13 mouse cellular contexts compared by ENCODE assay signal in genomic region chr14:72504985-72505384, GRCm38 (mm10).
DNase-seq lines count a peak whose midpoint lies in the region.
"Had no signal": no experiment of that assay in that cellular context is flagged by ENCODE, and none has a peak within 500 bp of the region (broad histone marks: within the 10 kb centered on the region; RNA-seq: fewer than 3 reads in every experiment).

No protein-coding gene starts in this region.

- H3K36me3 ChIP-seq in splenic B cell, adult 2 months (ENCODE audit: control insufficient read depth, insufficient read depth, low read length, poor library complexity, severe bottlenecking), result no peaks in the 10 kb centered on the region
- H3K36me3 ChIP-seq: stomach, embryonic 15.5 days had no signal

- H3K27me3 ChIP-seq in splenic B cell, adult 2 months (ENCODE audit: control insufficient read depth, insufficient read depth, low read length, poor library complexity, severe bottlenecking), result no peaks in the 10 kb centered on the region
- H3K27me3 ChIP-seq: stomach, embryonic 15.5 days had no signal

- peak; percentile 38 for DNase-seq in embryo, embryonic 10 days (ENCODE audit: low spot score)
- no peak for DNase-seq in embryo, embryonic 9.5 days (ENCODE audit: extremely low spot score)
- peak; percentile 10 for DNase-seq in lung, postnatal 10 days
- DNase-seq in lung, postnatal 36 days, result no peak
- DNase-seq in brain, adult 2 months (ENCODE audit: low read depth, low spot score), result peak; percentile 9
- DNase-seq in splenic B cell, adult 2 months (ENCODE audit: low read depth, low spot score), result peak; percentile 13
- DNase-seq in right cerebral cortex, postnatal 10 days (ENCODE audit: low spot score in 2 of 2), result no peak
- DNase-seq in urinary bladder, postnatal 36 days (ENCODE audit: low spot score in 2 of 2), result no peak
- DNase-seq: cerebellum, postnatal 10 days; forebrain, postnatal 0 days; kidney, postnatal 14 days; right cerebral cortex, postnatal 25 days had no signal

Comparison
In these comparisons a context has a peak if more than half of its experiments do, and no peak if none do; other contexts are left out.
1. DNase-seq: peak in embryo, embryonic 10 days (single experiment), lung, postnatal 10 days (single experiment), brain, adult 2 months (single experiment) and splenic B cell, adult 2 months (single experiment); none in embryo, embryonic 9.5 days (single experiment), lung, postnatal 36 days (single experiment), right cerebral cortex, postnatal 10 days (0 of 2) and urinary bladder, postnatal 36 days (0 of 2).